In genomic region chr14:105377770-105378169, GRCm38 (mm10) we compare ENCODE assay signal across 8 mouse cellular contexts.
DNase-seq lines count a peak whose midpoint lies in the region; TF ChIP-seq lines count a peak whose summit lies in the region.

No protein-coding gene starts in this region.

- TF ChIP-seq CTCF in gastrocnemius, adult 2 months (IDR thresholded peaks at IDR 0.05): no peak
- no peak for TF ChIP-seq CTCF in left cerebral cortex, adult 2 months (IDR thresholded peaks at IDR 0.05)

- H3K4me3 ChIP-seq in gastrocnemius, adult 2 months: no peak overlapping the region
- H3K4me3 ChIP-seq in left cerebral cortex, adult 2 months: no peak overlapping the region

- peak; percentile 26 for DNase-seq in gastrocnemius, adult 2 months
- DNase-seq in gastrocnemius, postnatal 36 days: no peak
- peak; percentile 30 for DNase-seq in urinary bladder, postnatal 14 days (ENCODE audit: low spot score)
- no peak for DNase-seq in urinary bladder, adult 2 months (ENCODE audit: low spot score)
- peak; percentile 26 for DNase-seq in heart, postnatal 4 days
- no peak for DNase-seq in adrenal gland, adult 8-10 months
- DNase-seq in thymus, postnatal 4 days: no peak
- no peak for DNase-seq in left cerebral cortex, adult 2 months (ENCODE audit: extremely low spot score in 1 of 2, low spot score in 2 of 2)

- intact Hi-C loops in gastrocnemius, adult 2 months (cut with DNase I): no loop called here
- intact Hi-C loops in gastrocnemius, postnatal 36 days (cut with DNase I): no loop called here
- intact Hi-C loops in left cerebral cortex, adult 2 months (cut with DNase I): no loop called here

- H3K27ac ChIP-seq in gastrocnemius, adult 2 months: peak overlapping the region; percentile 32; the same call in 1 of the 2 replicates
- H3K27ac ChIP-seq in left cerebral cortex, adult 2 months: no peak overlapping the region

Comparison
In these comparisons a context has a peak if more than half of its experiments do, and no peak if none do; other contexts are left out.
1. DNase-seq: peak in gastrocnemius, adult 2 months (single experiment), urinary bladder, postnatal 14 days (single experiment) and heart, postnatal 4 days (single experiment); none in gastrocnemius, postnatal 36 days (0 of 2), urinary bladder, adult 2 months (single experiment), adrenal gland, adult 8-10 months (single experiment), thymus, postnatal 4 days (single experiment) and left cerebral cortex, adult 2 months (0 of 2).